Mouse (Mus musculus): ENCODE data around the gene Ccdc185. TPM values are rescaled to one million over a fixed set of nuclear protein-coding genes. Genes with fewer than 3 reads are reported as not detected.

Ccdc185 gene
- total RNA-seq (2021), result under 1 TPM in 1 of 2 experiments, not detected in 1; 0.25 TPM
- long read RNA-seq, result 0 reads

GRCm38 (mm10) chr1:182749080-182749479 lies at the start of gene Ccdc185:
Gene Ccdc185 (minus strand): TSS chr1:182749180.
- no peak for DNase-seq (ENCODE audit: low spot score in 2 of 2)

DNA sequence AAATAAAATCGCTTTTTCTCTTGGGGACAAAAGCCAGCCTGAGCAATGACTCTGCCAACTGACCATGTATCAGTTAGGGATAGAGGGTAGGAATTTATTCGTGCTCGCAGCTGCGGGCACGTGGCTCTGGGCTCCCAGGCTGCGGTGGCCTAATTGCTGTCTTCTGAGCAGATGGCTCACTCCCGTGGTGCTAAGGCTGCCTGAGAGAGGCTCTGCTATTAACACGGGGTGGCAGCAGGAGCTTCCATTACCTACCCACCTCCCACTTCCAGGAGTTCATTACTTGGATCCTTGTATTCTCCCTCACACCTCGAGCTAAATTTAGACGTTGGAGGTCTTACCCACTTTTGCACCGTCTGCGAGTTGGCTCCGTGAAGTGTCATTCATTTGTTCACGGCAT lies 48.1 kb upstream of the Ccdc185 start:
- DNase-seq (ENCODE audit: low spot score in 2 of 2), result peak; percentile 27 to 35

DNA sequence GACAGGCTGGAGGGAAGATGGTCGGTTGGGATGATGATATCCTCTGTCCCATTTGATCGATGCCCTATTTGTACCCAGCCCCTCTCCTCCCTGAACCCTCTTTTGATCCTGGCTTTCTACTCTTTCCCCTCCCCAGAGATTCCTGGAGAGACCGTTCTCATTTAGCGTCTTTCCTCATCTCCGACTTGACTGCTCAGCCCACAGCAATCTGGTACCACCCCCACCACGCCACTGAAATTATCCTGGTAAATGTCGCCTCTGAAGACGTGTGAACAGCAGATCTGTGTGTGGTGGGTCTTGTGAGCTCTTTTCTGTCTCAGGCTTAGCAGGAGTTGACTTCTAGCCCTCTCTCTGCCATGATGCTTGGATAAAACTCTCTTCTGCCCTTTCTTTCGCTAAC lies 45.6 kb upstream of the Ccdc185 start:
- DNase-seq (ENCODE audit: low spot score in 2 of 2), result peak; percentile 22 to 68

DNA sequence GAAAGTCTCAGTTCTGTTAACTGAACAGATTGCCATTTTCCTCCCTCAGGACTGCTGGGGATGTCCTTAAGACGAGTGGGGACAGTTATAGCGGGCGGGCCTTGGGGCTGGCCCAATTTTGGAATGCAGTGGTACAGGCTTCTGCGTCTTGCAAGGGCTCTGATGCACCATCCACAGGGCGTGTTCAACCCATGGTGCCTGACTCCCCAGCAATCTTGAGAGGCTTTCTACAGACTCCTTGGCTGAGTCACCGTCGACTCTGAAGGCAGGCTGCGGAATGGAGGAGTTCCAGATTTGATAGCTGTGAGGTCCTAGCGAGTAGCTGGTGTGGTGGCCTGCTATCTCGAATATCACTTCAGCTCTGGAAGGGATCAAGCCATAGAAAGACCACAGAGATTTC lies 45.2 kb upstream of the Ccdc185 start:
- peak in 1 of 2 experiments; percentile 37 for DNase-seq (ENCODE audit: low spot score in 2 of 2)

DNA sequence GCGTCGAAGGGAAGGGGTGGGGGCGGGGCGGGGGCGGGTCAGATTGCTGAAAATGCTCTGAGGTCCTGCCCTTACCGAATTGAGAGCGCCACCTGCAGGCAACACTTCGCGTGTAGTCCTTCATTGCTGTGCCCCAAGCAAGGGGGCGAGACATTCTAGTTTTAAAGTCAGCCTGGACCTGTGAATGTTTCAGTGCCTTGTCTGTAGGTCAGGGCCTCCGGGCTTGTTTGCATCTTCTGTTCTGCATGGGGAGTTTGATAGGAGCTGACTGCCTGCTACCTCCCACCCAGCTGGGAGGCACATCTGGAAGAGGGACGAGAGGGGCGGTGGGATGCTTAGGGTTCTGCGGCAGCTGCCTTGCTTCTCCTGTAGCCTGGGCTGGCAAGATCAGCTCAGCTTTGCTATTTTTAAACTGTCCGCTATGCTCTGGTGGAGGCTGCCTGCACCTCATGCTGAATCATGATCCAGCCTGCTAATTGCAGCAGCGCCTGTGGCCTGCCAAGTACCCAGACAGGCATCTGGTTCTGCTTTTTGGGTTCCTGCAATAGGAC lies 43.6 kb upstream of the Ccdc185 start:
- DNase-seq (ENCODE audit: low spot score in 2 of 2), result peak; percentile 63 to 82

- no peak for DNase-seq (ENCODE audit: low spot score in 2 of 2)
Observed at GRCm38 (mm10) chr1:182788896-182789295, 39.9 kb upstream of the Ccdc185 start.

DNA sequence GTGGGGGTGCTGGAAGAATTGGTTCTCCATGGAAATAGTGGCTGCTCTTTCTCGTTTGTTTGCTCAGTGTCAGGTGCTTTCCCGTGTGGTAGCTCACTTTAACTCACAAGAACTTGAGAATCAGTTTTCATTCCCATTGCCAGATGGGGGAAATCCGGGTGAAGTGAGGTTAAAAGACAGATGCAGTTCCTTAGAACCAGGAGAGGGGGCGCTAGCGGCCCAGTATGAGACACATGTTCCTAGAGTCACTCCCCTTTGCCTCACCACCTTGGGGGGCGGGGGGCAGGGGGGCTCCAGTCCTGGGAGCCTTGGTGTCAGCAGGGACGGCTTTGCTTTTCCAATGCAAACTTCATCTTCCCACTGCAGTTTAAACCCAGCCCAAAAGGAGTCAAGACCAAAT lies 38.0 kb upstream of the Ccdc185 start:
- no peak for DNase-seq (ENCODE audit: low spot score in 2 of 2)

- no peak for DNase-seq (ENCODE audit: low spot score in 2 of 2)
Observed at GRCm38 (mm10) chr1:182785504-182785903, 36.5 kb upstream of the Ccdc185 start.

- no peak for DNase-seq (ENCODE audit: low spot score in 2 of 2)
Observed at GRCm38 (mm10) chr1:182784784-182785183, 35.8 kb upstream of the Ccdc185 start.

DNA sequence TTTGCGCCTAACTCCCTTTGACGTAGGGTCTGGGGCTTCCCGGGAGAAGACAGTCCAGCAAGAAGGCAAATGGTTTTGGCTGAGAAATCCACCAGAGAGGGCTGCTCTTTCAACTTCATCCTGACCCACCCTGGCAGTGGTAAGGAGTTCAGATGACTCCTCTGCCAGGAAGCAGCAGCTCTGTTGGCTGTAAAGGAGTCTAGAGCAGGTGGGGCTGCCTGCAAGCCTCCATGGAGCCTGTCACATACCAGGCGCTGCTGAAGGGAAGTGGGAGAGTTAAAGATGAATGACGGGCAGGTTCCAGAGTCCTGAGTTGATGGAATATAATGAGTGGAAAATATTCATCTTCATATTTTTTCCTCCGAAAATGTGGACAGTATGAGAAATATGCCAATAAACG lies 34.8 kb upstream of the Ccdc185 start:
- no peak for DNase-seq (ENCODE audit: low spot score in 2 of 2)

DNA sequence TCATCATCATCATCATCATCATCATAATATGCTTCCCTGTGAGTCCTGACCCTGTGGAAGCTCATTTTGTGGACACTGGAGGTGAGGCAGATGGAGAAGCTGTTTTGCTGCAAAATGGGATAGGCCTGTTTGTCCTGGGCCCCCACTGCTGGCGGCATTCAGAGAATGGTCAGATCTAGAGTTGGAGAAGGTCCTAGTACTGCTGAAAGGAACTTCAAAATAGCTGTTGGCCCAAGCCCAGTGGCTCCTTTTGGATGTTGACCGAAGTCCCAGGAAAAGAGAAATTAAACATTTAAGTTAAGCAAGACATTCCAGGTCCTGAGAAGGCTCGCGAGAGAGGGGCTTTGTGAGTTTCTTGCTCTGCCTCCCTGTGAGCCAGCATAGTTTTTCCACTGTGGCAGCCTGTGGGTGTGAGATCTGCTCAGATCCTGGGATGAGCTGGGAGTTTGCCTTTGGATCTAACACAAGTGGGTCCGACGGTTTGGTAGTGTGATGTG lies 30.1 kb upstream of the Ccdc185 start:
- DNase-seq (ENCODE audit: low spot score in 2 of 2), result no peak

DNA sequence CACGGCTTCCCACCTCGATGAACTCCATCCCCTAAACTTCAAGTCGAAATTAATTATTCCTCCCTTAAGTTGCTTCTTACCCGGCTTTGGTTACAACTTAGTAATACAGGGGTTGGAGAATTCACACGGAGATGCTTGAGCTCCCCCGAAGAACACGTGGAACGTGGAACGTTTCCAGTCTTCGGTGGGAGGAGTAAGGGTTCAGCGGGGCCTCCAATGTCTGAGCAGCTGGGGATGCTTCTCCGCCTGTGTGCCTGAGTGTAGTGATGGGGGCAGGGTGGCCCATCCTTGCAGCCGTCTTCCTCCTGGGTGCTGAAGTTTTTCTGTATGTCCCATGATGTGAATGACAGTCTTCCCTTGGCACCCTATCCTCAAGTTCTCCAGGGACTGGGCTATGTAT lies 29.2 kb upstream of the Ccdc185 start:
- DNase-seq (ENCODE audit: low spot score in 2 of 2), result no peak

- no peak for DNase-seq (ENCODE audit: low spot score in 2 of 2)
Observed at GRCm38 (mm10) chr1:182776749-182777410, 27.9 kb upstream of the Ccdc185 start.

- no peak for DNase-seq (ENCODE audit: low spot score in 2 of 2)
Observed at GRCm38 (mm10) chr1:182775576-182775975, 26.6 kb upstream of the Ccdc185 start.

GRCm38 (mm10) chr1:182764541-182765281 lies 15.7 kb upstream of the Ccdc185 start:
- peak; percentile 18 to 40 for DNase-seq (ENCODE audit: low spot score in 2 of 2)

GRCm38 (mm10) chr1:182763716-182764461 lies 14.9 kb upstream of the Ccdc185 start, which contains the start of gene Susd4:
Gene Susd4 (plus strand): TSS chr1:182763860.
- DNase-seq (ENCODE audit: low spot score in 2 of 2), result peak; percentile 83 to 89

DNA sequence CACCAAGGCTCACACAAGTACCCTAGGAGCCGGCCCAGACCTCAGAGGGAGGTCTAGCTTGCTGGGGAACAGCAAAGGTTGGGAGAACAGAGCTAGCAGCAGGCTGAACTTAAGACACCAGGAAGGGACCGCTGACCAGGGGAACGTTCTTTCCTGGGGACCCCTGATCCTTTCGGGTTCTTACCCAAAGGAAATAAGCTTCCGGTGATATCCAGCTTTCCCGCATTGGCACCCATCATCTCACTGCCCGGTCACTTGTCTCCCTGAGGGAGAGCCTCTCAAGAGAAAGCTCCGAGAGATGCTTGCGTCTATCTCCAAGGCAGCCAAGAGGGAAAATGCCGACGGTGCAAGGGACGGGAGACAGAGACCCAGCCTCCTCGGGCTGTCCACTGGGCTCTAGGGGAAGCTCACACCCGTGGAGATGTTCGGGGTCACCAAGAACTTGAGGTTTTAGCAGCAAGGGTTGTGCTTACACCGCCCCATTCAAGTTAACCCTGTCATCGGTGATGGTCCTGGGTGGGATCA lies 14.3 kb upstream of the Ccdc185 start:
- peak in 1 of 2 experiments; percentile 34 for DNase-seq (ENCODE audit: low spot score in 2 of 2)

DNA sequence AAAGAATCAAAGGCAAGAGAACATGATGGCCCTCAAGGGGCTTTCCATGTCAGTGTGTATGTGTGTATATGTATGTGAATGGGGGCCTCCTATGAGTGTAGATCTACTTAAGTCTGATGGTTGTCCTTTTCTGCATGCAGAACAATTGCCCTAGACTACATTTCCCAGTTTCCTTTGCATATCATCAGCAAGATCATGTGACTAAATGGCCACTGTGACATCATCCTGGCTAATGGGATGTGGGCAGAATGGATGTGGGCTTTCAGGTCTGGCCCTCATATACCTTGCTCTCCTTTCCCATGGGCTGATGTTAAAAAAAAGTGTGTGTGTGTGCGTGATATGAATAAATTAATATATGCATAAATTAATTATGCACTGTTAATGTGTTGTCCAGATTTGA lies 9.8 kb upstream of the Ccdc185 start:
- no peak for DNase-seq (ENCODE audit: low spot score in 2 of 2)

GRCm38 (mm10) chr1:182754865-182755264 lies 5.9 kb upstream of the Ccdc185 start:
- no peak for DNase-seq (ENCODE audit: low spot score in 2 of 2)

DNA sequence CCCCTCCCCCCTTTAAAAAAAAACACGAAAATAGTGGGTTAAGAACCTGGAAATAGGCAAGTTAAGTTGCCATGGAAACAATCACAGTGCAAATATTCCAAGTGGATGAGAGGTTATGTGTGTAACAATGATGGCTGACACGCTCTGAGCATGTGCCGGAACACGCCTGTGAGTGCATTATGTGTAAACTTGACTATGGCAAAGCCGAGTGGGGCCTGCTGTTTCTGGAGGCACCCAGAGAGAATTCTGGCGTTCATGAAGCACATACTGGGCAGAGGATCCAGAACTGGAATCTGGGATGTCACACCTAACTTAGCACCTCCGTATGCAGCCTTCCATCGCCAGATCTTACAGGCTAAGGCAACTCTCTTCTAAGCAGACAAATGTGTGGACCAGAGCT lies 4.7 kb upstream of the Ccdc185 start:
- no peak for DNase-seq (ENCODE audit: low spot score in 2 of 2)

GRCm38 (mm10) chr1:182751301-182751700 lies 2.3 kb upstream of the Ccdc185 start:
- no peak for DNase-seq (ENCODE audit: low spot score in 2 of 2)

Data from layer of hippocampus, adult 18-20 months (tissue).